Mouse (Mus musculus): ENCODE measurements around the gene Ripply3. TPM values are rescaled to one million over a fixed set of nuclear protein-coding genes. Genes with fewer than 3 reads are reported as not detected.

Gene Ripply3
- polyA plus RNA-seq, 1 experiment from 2014 or later, result 3.1 TPM

- Histone ChIP-seq H3K27ac (no peak overlapping the region), H3K27me3 (replicated peaks) (no peaks in the 10 kb centered on the region), H3K4me3 (no peak overlapping the region), H3K9ac (no peak overlapping the region), H3K4me1 (peaks cover 23% of the 10 kb centered on the region), H3K4me2 (no peak overlapping the region), H3K9me3 (replicated peaks) (no peaks in the 10 kb centered on the region), H3K36me3 (no peaks in the 10 kb centered on the region; the same call in 1 of the 2 replicates)
- 75% methylated on average over 3 of the region's 3 CpGs for WGBS (ENCODE audit: insufficient replicate concordance)
- no peak for ATAC-seq
These were observed 37.2 kb downstream of the Ripply3 start for GRCm38 (mm10) chr16:94365435-94365834.

- Histone ChIP-seq H3K27me3 (replicated peaks) (no peaks in the 10 kb centered on the region), H3K9me3 (replicated peaks) (no peaks in the 10 kb centered on the region), H3K27ac (peak overlapping the region; percentile 86), H3K9ac (peak overlapping the region; percentile 85), H3K36me3 (no peaks in the 10 kb centered on the region; the same call in 1 of the 2 replicates), H3K4me1 (peaks cover 40% of the 10 kb centered on the region), H3K4me3 (peak overlapping the region; percentile 87), H3K4me2 (peak overlapping the region; percentile 100)
- ATAC-seq, result no peak
- 11% methylated on average over 6 of the region's 6 CpGs for WGBS (ENCODE audit: insufficient replicate concordance)
These were observed 41.5 kb downstream of the Ripply3 start for GRCm38 (mm10) chr16:94369596-94370172.

- H3K9me3 ChIP-seq (replicated peaks), result no peaks in the 10 kb centered on the region
- H3K27ac ChIP-seq, result peak within 1 kb of the TSS; percentile 86
- peak within 1 kb of the TSS; percentile 100 for H3K4me2 ChIP-seq
- no peaks in the 10 kb centered on the region; the same call in 1 of the 2 replicates for H3K36me3 ChIP-seq
- under 1% methylated on average over 78 of the region's 79 CpGs for WGBS (ENCODE audit: insufficient replicate concordance)
- peaks cover 40% of the 10 kb centered on the region for H3K4me1 ChIP-seq
- H3K9ac ChIP-seq, result peak within 1 kb of the TSS; percentile 85
- H3K27me3 ChIP-seq (replicated peaks), result no peaks in the 10 kb centered on the region
- ATAC-seq, result peak; percentile 82
- peak within 1 kb of the TSS; percentile 87 for H3K4me3 ChIP-seq
These were observed 42.1 kb downstream of the Ripply3 start, which contains the start of gene Ttc3 for GRCm38 (mm10) chr16:94370173-94370914. Gene Ttc3, plus strand, starts transcription at chr16:94370618.

- Histone ChIP-seq H3K4me3 (peak overlapping the region; percentile 87), H3K27ac (peak overlapping the region; percentile 86), H3K36me3 (no peaks in the 10 kb centered on the region; the same call in 1 of the 2 replicates), H3K4me1 (peaks cover 40% of the 10 kb centered on the region), H3K27me3 (replicated peaks) (no peaks in the 10 kb centered on the region), H3K4me2 (peak overlapping the region; percentile 100), H3K9me3 (replicated peaks) (no peaks in the 10 kb centered on the region), H3K9ac (peak overlapping the region; percentile 85)
- peak; percentile 84 for ATAC-seq
- WGBS (ENCODE audit: insufficient replicate concordance), result under 1% methylated on average over 43 of the region's 43 CpGs
These were observed 42.7 kb downstream of the Ripply3 start for GRCm38 (mm10) chr16:94370915-94371300.

- peak within 1 kb of the TSS; percentile 86 for H3K27ac ChIP-seq
- WGBS (ENCODE audit: insufficient replicate concordance), result under 1% methylated on average over 40 of the region's 43 CpGs
These were observed 43.2 kb downstream of the Ripply3 start, which contains the start of gene Pigp for GRCm38 (mm10) chr16:94371301-94371931. Gene Pigp, minus strand, starts transcription at chr16:94371842.

GRCm38 (mm10) chr16:94379386-94379785 lies 51.2 kb downstream of the Ripply3 start:
- WGBS (ENCODE audit: insufficient replicate concordance), result 54% methylated on average over 1 of the region's 1 CpGs
- peaks cover 15% of the 10 kb centered on the region for H3K4me1 ChIP-seq
- H3K27me3 ChIP-seq (replicated peaks), result no peaks in the 10 kb centered on the region
- no peaks in the 10 kb centered on the region for H3K36me3 ChIP-seq
- H3K27ac ChIP-seq, result no peak overlapping the region
- H3K4me3 ChIP-seq, result no peak overlapping the region
- H3K4me2 ChIP-seq, result no peak overlapping the region
- no peak overlapping the region for H3K9ac ChIP-seq
- H3K9me3 ChIP-seq (replicated peaks), result no peaks in the 10 kb centered on the region
- no peak for ATAC-seq

More at GRCm38 (mm10) chr16:94371301-94371931, 43.2 kb downstream of the Ripply3 start, which contains the start of gene Pigp:
- H3K4me3 ChIP-seq, result peak within 1 kb of the TSS; percentile 87
- peak within 1 kb of the TSS; percentile 85 for H3K9ac ChIP-seq
- no peaks in the 10 kb centered on the region for H3K27me3 ChIP-seq (replicated peaks)
- ATAC-seq, result peak; percentile 70
- H3K9me3 ChIP-seq (replicated peaks), result no peaks in the 10 kb centered on the region
- H3K36me3 ChIP-seq, result no peaks in the 10 kb centered on the region; the same call in 1 of the 2 replicates
- H3K4me2 ChIP-seq, result peak within 1 kb of the TSS; percentile 100
- H3K4me1 ChIP-seq, result peaks cover 40% of the 10 kb centered on the region

- WGBS (ENCODE audit: insufficient replicate concordance), result 83% methylated on average over 3 of the region's 3 CpGs
- H3K4me2 ChIP-seq, result no peak overlapping the region
- H3K4me3 ChIP-seq, result no peak overlapping the region
- H3K9ac ChIP-seq, result no peak overlapping the region
- no peak for ATAC-seq
- H3K27ac ChIP-seq, result no peak overlapping the region
- H3K36me3 ChIP-seq, result no peaks in the 10 kb centered on the region
- H3K27me3 ChIP-seq (replicated peaks), result no peaks in the 10 kb centered on the region
- H3K4me1 ChIP-seq, result peaks cover 11% of the 10 kb centered on the region
- H3K9me3 ChIP-seq (replicated peaks), result no peaks in the 10 kb centered on the region
These were observed 55.1 kb downstream of the Ripply3 start for GRCm38 (mm10) chr16:94383277-94383676.

Other genes with a start within 250 kb of the Ripply3 start
- not detected in 2 replicates for gene Sim2, start 243.5 kb upstream of the Ripply3 start, polyA plus RNA-seq (2016; fragmentation: Nextera tagmentation; extraction: Ambion mirVana)
- 4.4 and 4.9 TPM in 2 replicates for gene Hlcs, start 14.8 kb upstream of the Ripply3 start, polyA plus RNA-seq (2016; fragmentation: Nextera tagmentation; extraction: Ambion mirVana)
- gene Ttc3, start 42.2 kb downstream of the Ripply3 start, polyA plus RNA-seq (2016; fragmentation: Nextera tagmentation; extraction: Ambion mirVana), result 43.7 and 46.7 TPM in 2 replicates
- gene Pigp, start 43.4 kb downstream of the Ripply3 start, polyA plus RNA-seq (2016; fragmentation: Nextera tagmentation; extraction: Ambion mirVana), result 52.3 and 53.7 TPM in 2 replicates
- 25.8 and 27.7 TPM in 2 replicates for gene Vps26c, start 198.4 kb downstream of the Ripply3 start, polyA plus RNA-seq (2016; fragmentation: Nextera tagmentation; extraction: Ambion mirVana)
- gene Dyrk1a, start 241.6 kb downstream of the Ripply3 start, polyA plus RNA-seq (2016; fragmentation: Nextera tagmentation; extraction: Ambion mirVana), result 4.8 and 4.9 TPM in 2 replicates

Measured in liver, embryonic 12.5 days (tissue).